Mouse (Mus musculus) testis, adult 2 months (tissue): ENCODE results near the gene Shisal1. TPM values are rescaled to one million over a fixed set of nuclear protein-coding genes. Genes with fewer than 3 reads are reported as not detected.

Experiments
- H3K27ac ChIP-seq: fragments of 200-500 bp; 2 replicates; pipeline ENCODE4 v1.5.1; 2012; ENCODE audit warnings: low read depth, low read length; ENCODE audit not compliant: control insufficient read depth, insufficient read depth
- H3K27me3 ChIP-seq: fragments of 200-500 bp; 2 replicates; pipeline ENCODE4 v1.6.1; 2012; ENCODE audit warnings: mild to moderate bottlenecking, low read length, moderate library complexity; ENCODE audit not compliant: control insufficient read depth, insufficient read depth
- H3K36me3 ChIP-seq: fragments of 200-500 bp; 2 replicates; pipeline ENCODE4 v1.6.1; 2012; ENCODE audit warnings: mild to moderate bottlenecking, low read length; ENCODE audit not compliant: control insufficient read depth, insufficient read depth
- H3K4me1 ChIP-seq: fragments of 200-500 bp; 2 replicates; pipeline ENCODE4 v1.6.1; 2012; ENCODE audit warnings: low read length; ENCODE audit not compliant: control insufficient read depth, insufficient read depth
- H3K4me3 ChIP-seq: fragments of 200-500 bp; 2 replicates; pipeline ENCODE4 v1.5.1; 2012; ENCODE audit warnings: low read depth, mild to moderate bottlenecking, low read length, moderate library complexity, mixed read lengths; ENCODE audit not compliant: control insufficient read depth
- CTCF ChIP-seq: fragments of 200-500 bp; IDR thresholded peaks from 2 replicates; pipeline ENCODE4 v1.5.1; 2012; ENCODE audit warnings: low read depth, mild to moderate bottlenecking, inconsistent platforms, low read length, moderate library complexity; ENCODE audit not compliant: control insufficient read depth, insufficient read depth, insufficient replicate concordance
- POLR2A ChIP-seq: fragments of 200-500 bp; IDR thresholded peaks from 2 replicates; pipeline ENCODE4 v1.6.1; 2012; ENCODE audit warnings: low read depth, mild to moderate bottlenecking, inconsistent platforms, low read length, moderate library complexity; ENCODE audit not compliant: control insufficient read depth
- polyA plus RNA-seq: library from polyadenylated mRNA; depleted of rRNA; stranded (reverse); fragments of >200 nt; gene quantifications from 2 replicates; pipeline ENCODE4 v1.2.3, GENCODE M21; 2012

The Shisal1 gene
- polyA plus RNA-seq, 1 experiment, result 1.2 TPM

GRCm38 (mm10) chr15:84392840-84393239, 54.1 kb downstream of the Shisal1 start:
- no peaks in the 10 kb centered on the region for H3K4me1 ChIP-seq
- H3K36me3 ChIP-seq, result no peaks in the 10 kb centered on the region
- no peak overlapping the region for H3K27ac ChIP-seq
- TF ChIP-seq POLR2A (no peak), CTCF (no peak)
- no peaks in the 10 kb centered on the region for H3K27me3 ChIP-seq
- no peak overlapping the region for H3K4me3 ChIP-seq

- TF ChIP-seq CTCF (no peak), POLR2A (no peak)
- H3K4me3 ChIP-seq, result no peak overlapping the region
- H3K27ac ChIP-seq, result no peak overlapping the region
- H3K36me3 ChIP-seq, result no peaks in the 10 kb centered on the region
- no peaks in the 10 kb centered on the region for H3K27me3 ChIP-seq
- no peaks in the 10 kb centered on the region for H3K4me1 ChIP-seq
Measured at GRCm38 (mm10) chr15:84392131-84392530, 54.8 kb downstream of the Shisal1 start.

- no peak overlapping the region for H3K4me3 ChIP-seq
- no peak overlapping the region for H3K27ac ChIP-seq
- no peaks in the 10 kb centered on the region for H3K36me3 ChIP-seq
- TF ChIP-seq CTCF (no peak), POLR2A (no peak)
- no peaks in the 10 kb centered on the region for H3K27me3 ChIP-seq
- H3K4me1 ChIP-seq, result no peaks in the 10 kb centered on the region
Measured at GRCm38 (mm10) chr15:84388698-84389131, 58.2 kb downstream of the Shisal1 start.

- no peak overlapping the region for H3K4me3 ChIP-seq
- no peaks in the 10 kb centered on the region for H3K4me1 ChIP-seq
- H3K36me3 ChIP-seq, result no peaks in the 10 kb centered on the region
- H3K27me3 ChIP-seq, result no peaks in the 10 kb centered on the region
- H3K27ac ChIP-seq, result no peak overlapping the region
- TF ChIP-seq CTCF (no peak), POLR2A (no peak)
Measured at GRCm38 (mm10) chr15:84385995-84386565, 60.8 kb downstream of the Shisal1 start.

GRCm38 (mm10) chr15:84384066-84384465, 62.8 kb downstream of the Shisal1 start:
- Histone ChIP-seq H3K27me3 (no peaks in the 10 kb centered on the region), H3K36me3 (no peaks in the 10 kb centered on the region), H3K4me3 (no peak overlapping the region), H3K27ac (no peak overlapping the region), H3K4me1 (no peaks in the 10 kb centered on the region)
- no peak for TF ChIP-seq CTCF
- no peak for TF ChIP-seq POLR2A

GRCm38 (mm10) chr15:84380181-84380580, 66.7 kb downstream of the Shisal1 start:
- Histone ChIP-seq H3K27ac (no peak overlapping the region), H3K4me1 (no peaks in the 10 kb centered on the region), H3K4me3 (no peak overlapping the region), H3K27me3 (no peaks in the 10 kb centered on the region), H3K36me3 (no peaks in the 10 kb centered on the region)
- TF ChIP-seq CTCF (no peak), POLR2A (no peak)

- Histone ChIP-seq H3K4me1 (no peaks in the 10 kb centered on the region), H3K4me3 (no peak overlapping the region), H3K36me3 (no peaks in the 10 kb centered on the region), H3K27me3 (no peaks in the 10 kb centered on the region), H3K27ac (no peak overlapping the region)
- TF ChIP-seq POLR2A (no peak), CTCF (no peak)
Measured at GRCm38 (mm10) chr15:84378734-84379133, 68.2 kb downstream of the Shisal1 start.

- Histone ChIP-seq H3K27ac (no peak overlapping the region), H3K36me3 (no peaks in the 10 kb centered on the region), H3K27me3 (no peaks in the 10 kb centered on the region), H3K4me3 (no peak overlapping the region), H3K4me1 (no peaks in the 10 kb centered on the region)
- no peak for TF ChIP-seq POLR2A
- TF ChIP-seq CTCF, result no peak
Measured at GRCm38 (mm10) chr15:84372801-84373200, 74.1 kb downstream of the Shisal1 start.
